Mouse (Mus musculus) heart, embryonic 13.5 days (tissue): ENCODE data around the gene Xpr1. TPM values are rescaled to one million over a fixed set of nuclear protein-coding genes. Genes with fewer than 3 reads are reported as not detected.

Experiments
- ATAC-seq: fragments of 200-750 bp; cut with Nextera tagmentation; 2 replicates; pipeline ENCODE4 v1.8.0; 2017; ENCODE audit warnings: moderate TSS enrichment; ENCODE audit not compliant: insufficient number of reproducible peaks, low FRiP score, low TSS enrichment; ENCODE audit errors: extremely low read depth
- H3K27ac ChIP-seq: fragments of 300-500 bp; sonication (generic); replicated peaks from 2 replicates; pipeline ENCODE4 v1.5.1; 2015; ENCODE audit warnings: moderate library complexity, mild to moderate bottlenecking, inconsistent platforms
- H3K27me3 ChIP-seq: fragments of 300-500 bp; sonication (generic); replicated peaks from 2 replicates; pipeline ENCODE4 v1.6.1; 2015; ENCODE audit warnings: mild to moderate bottlenecking, inconsistent platforms
- H3K36me3 ChIP-seq: fragments of 300-500 bp; sonication (generic); 2 replicates; pipeline ENCODE4 v1.6.1; 2015; ENCODE audit warnings: mild to moderate bottlenecking, inconsistent platforms
- H3K4me1 ChIP-seq: fragments of 300-500 bp; sonication (generic); 2 replicates; pipeline ENCODE4 v1.6.1; 2015; ENCODE audit warnings: inconsistent platforms
- H3K4me2 ChIP-seq: fragments of 300-500 bp; sonication (generic); 2 replicates; pipeline ENCODE4 v1.6.1; 2015; ENCODE audit warnings: inconsistent platforms, mild to moderate bottlenecking, moderate library complexity
- H3K4me3 ChIP-seq: fragments of 300-500 bp; sonication (generic); 2 replicates; pipeline ENCODE4 v1.5.1; 2015; ENCODE audit warnings: moderate library complexity, mild to moderate bottlenecking, inconsistent platforms
- H3K9ac ChIP-seq: fragments of 300-500 bp; sonication (generic); 2 replicates; pipeline ENCODE4 v1.6.1; 2015; ENCODE audit warnings: inconsistent platforms, mild to moderate bottlenecking, moderate library complexity
- H3K9me3 ChIP-seq: fragments of 300-500 bp; sonication (generic); 2 replicates; pipeline ENCODE4 v1.6.1; 2016; ENCODE audit warnings: inconsistent platforms
- WGBS: fragments of 180-500 bp; shearing (Covaris S2); methylation state at CpG from one replicate; pipeline ENCODE4 v1.1.7; 2015; ENCODE audit warnings: mixed read lengths; 5-methylcytosine and 5-hydroxymethylcytosine counted together
- polyA plus RNA-seq: library from polyadenylated mRNA; unstranded; fragments of >200 nt; fragmentation: Nextera tagmentation; extraction: Ambion mirVana; gene quantifications from 2 replicates; pipeline ENCODE4 v1.2.1, GENCODE M21; 2015

The Xpr1 gene
- polyA plus RNA-seq, 1 experiment from 2014 or later, result 9.5 TPM

DNA sequence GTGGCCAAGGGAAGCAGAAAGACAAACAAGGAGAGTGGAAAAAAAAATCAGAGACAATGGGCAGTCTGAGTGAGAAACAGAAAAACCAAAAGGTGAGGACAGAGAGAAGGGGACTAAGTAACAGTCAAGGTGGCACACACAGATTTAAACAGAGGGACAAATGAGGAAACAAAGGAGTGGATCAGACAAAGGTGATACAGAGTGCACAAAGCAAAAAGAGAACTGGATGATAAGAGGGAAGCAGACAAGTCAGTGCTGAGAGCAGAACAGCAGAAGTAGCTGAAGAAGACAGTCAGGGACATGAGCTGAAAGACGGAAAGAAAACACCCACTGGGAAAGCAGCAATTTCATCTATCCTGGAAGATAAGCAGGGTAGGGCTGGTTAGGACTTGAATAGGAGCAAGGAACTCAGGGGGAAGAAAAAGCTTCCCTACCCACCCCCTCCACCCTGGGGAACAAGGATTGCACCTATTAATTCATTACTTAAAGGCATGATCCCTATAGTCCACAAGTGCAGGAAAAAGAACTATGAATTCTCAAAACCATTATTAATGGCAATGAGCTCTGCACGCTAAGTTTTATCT lies 47.0 kb downstream of the Xpr1 start:
- H3K36me3 ChIP-seq, result no peaks in the 10 kb centered on the region
- H3K9me3 ChIP-seq, result no peaks in the 10 kb centered on the region
- H3K27me3 ChIP-seq, result no peaks in the 10 kb centered on the region
- no peak overlapping the region for H3K4me3 ChIP-seq
- H3K4me2 ChIP-seq, result no peak overlapping the region
- H3K4me1 ChIP-seq, result peaks cover 10% of the 10 kb centered on the region
- no peak overlapping the region for H3K27ac ChIP-seq
- 45% methylated on average over 2 of the region's 2 CpGs for WGBS
- ATAC-seq, result no peak
- H3K9ac ChIP-seq, result no peak overlapping the region

DNA sequence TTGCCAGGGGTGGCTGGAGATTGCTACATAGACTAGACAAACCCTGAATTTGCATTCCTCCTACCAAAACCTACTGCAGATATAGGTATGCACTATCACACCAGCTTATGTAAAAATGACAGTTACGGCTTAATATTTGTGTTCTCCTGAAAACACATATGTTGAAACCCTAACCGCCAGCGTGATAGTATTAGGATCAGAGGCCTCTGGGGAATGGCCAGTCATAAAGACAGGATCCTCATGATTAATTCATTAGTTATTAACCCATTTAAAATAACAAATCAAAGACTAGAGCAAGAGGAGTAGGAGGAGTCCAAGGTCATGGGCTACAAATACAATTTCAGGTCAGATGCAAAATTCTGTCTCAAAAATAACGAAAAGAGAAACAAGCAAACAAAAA lies 50.8 kb downstream of the Xpr1 start:
- H3K27me3 ChIP-seq, result no peaks in the 10 kb centered on the region
- H3K36me3 ChIP-seq, result no peaks in the 10 kb centered on the region
- no peak for ATAC-seq
- H3K4me1 ChIP-seq, result peaks cover 14% of the 10 kb centered on the region
- H3K4me2 ChIP-seq, result no peak overlapping the region
- 91% methylated on average over 4 of the region's 4 CpGs for WGBS
- H3K9me3 ChIP-seq, result no peaks in the 10 kb centered on the region
- H3K9ac ChIP-seq, result no peak overlapping the region
- H3K4me3 ChIP-seq, result no peak overlapping the region
- H3K27ac ChIP-seq, result no peak overlapping the region

DNA sequence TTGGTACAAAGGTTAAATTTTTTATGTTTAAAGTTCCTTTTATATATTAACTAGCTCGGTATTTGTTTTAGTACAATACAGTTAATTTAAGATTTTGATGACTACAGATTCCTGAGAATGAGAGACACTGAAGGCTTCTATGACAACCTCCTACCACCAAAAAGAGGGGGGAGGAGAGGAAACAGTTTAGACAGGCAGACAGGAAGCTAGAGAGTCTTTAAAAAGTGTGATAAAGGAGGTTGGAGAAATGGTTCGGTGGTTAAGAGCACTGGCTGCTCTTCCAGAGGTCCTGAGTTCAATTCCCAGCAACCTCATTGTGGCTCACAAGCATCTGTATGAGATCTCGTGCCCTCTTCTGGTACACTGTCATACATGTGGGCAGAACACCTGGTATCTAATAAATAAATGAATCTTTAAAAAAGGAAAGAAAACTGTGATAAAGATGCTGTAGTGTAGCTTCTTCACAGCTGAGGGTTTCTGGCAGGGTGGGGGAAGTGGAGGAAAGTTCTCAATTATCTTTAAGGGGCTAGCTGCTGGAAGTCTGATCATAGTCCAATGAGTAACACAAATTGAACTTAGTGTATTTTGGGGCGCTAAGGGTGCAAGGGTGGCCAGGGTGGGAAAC lies 55.6 kb downstream of the Xpr1 start:
- Histone ChIP-seq H3K9ac (no peak overlapping the region), H3K27me3 (no peaks in the 10 kb centered on the region), H3K27ac (no peak overlapping the region), H3K36me3 (no peaks in the 10 kb centered on the region), H3K4me1 (peaks cover 4% of the 10 kb centered on the region), H3K4me3 (no peak overlapping the region), H3K9me3 (no peaks in the 10 kb centered on the region), H3K4me2 (no peak overlapping the region)
- 68% methylated on average over 4 of the region's 4 CpGs for WGBS
- ATAC-seq, result no peak

DNA sequence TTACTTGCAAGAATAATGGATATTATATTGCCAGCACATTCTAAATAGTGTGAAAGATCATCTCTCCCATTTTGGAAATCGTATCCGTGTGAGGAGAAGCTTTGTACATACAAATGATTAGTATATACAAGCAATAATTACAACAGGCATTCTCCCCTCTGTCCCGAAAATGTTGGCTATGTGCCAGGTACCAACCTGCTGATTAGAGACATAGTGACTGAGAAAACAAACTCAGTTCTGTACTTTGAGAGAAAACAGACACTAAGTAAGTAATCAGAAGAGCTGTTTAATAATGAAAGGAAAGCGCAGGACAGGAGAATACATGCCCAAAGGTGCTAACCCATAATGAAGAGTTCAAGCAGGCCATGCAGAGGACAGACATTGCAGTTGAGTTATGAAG lies 64.1 kb downstream of the Xpr1 start:
- no peaks in the 10 kb centered on the region for H3K9me3 ChIP-seq
- no peak for ATAC-seq
- H3K4me2 ChIP-seq, result 0 out of 2 replicates have a peak overlapping the region, but pooled peaks have one; percentile 10
- no peak overlapping the region for H3K27ac ChIP-seq
- no peaks in the 10 kb centered on the region for H3K36me3 ChIP-seq
- no peak overlapping the region for H3K4me3 ChIP-seq
- H3K27me3 ChIP-seq, result no peaks in the 10 kb centered on the region
- H3K9ac ChIP-seq, result no peak overlapping the region
- 46% methylated on average over 4 of the region's 4 CpGs for WGBS
- H3K4me1 ChIP-seq, result peaks cover 26% of the 10 kb centered on the region

DNA sequence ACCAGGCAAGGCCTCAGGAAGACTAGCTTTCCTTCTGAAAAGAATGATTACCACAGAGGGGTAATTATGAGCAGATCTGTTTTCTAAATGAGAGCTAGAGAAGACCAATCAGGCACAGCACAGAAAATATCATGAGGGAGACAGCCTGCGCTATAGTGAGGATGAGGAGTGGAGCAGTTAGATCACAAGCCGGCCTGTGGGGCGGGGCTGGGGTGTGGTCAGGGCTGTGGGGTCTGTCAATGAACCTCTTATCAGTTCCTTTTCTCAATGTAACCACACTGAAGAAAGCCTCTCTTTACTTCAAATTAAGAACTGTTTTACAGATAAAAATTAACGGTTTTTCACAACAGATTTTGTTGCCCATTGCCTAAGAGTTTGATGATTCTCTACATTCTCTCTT lies 65.7 kb downstream of the Xpr1 start:
- H3K27me3 ChIP-seq, result no peaks in the 10 kb centered on the region
- no peak overlapping the region for H3K4me3 ChIP-seq
- ATAC-seq, result no peak
- H3K27ac ChIP-seq, result no peak overlapping the region
- no peaks in the 10 kb centered on the region for H3K9me3 ChIP-seq
- H3K4me1 ChIP-seq, result peaks cover 34% of the 10 kb centered on the region
- no peak overlapping the region for H3K4me2 ChIP-seq
- WGBS, result 61% methylated on average over 4 of the region's 4 CpGs
- no peaks in the 10 kb centered on the region for H3K36me3 ChIP-seq
- H3K9ac ChIP-seq, result no peak overlapping the region

DNA sequence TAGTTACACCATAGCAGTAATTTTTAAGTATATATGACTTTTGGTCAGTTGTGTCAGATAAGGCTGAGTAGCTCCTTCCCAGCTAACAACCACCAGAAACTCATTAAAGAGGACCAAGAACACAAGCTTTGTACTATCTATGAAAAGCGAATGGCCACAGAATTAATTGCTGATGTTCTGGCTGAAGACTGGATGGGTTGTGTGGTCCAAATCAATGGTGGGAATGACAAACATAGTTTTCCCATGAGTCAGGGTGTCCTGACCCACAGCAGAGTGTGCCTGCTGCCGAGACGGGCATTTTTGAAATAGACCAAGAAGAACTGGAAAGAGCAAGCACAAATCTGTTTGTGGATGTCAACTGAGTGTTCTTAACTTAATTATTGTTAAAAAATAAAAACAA lies 68.7 kb downstream of the Xpr1 start:
- Histone ChIP-seq H3K27ac (no peak overlapping the region), H3K4me2 (no peak overlapping the region), H3K4me1 (peaks cover 27% of the 10 kb centered on the region), H3K36me3 (peaks cover 9% of the 10 kb centered on the region), H3K27me3 (no peaks in the 10 kb centered on the region), H3K9ac (no peak overlapping the region), H3K4me3 (no peak overlapping the region), H3K9me3 (no peaks in the 10 kb centered on the region)
- WGBS, result 50% methylated on average over 3 of the region's 3 CpGs
- ATAC-seq, result no peak

DNA sequence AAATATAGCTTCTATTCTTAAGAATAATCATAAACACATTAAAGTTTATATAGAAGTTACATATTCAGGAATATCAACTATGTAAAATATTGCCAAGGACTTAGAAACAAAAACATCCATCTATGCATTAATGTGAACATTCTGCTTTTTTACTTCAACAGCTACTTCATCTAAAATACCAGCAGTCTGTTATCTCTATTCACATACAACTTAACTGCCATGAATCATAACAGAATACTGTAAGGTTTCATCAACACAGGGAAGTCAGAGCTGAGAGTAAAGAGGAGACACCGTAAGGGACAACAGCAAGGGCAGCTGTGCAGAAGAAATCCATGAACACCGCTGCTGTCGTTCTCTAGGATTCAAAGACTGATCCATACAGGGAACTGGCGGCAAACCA lies 69.9 kb downstream of the Xpr1 start:
- Histone ChIP-seq H3K4me1 (peaks cover 22% of the 10 kb centered on the region), H3K4me3 (no peak overlapping the region), H3K36me3 (peaks cover 9% of the 10 kb centered on the region), H3K4me2 (no peak overlapping the region), H3K27me3 (no peaks in the 10 kb centered on the region), H3K27ac (no peak overlapping the region), H3K9ac (no peak overlapping the region), H3K9me3 (no peaks in the 10 kb centered on the region)
- no peak for ATAC-seq
- 56% methylated on average over 4 of the region's 4 CpGs for WGBS

DNA sequence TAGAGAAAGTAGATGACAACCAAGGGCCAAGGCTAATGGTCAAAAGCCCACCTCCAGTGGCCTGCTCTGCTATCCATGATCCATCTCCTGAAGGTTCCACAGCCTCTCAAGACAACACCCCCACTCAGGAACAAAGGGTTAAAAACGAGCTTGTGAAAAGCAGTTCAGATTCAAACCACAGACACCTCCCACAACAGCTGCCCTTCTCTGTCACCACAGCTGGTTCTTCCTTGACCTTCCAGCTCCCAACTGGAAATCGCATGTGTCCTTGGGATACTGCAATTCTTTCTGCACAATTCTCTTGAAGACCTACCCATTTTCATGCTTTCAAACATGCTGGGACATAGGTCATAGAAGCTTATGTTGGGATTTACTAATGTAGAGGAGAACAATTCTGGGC lies 73.2 kb downstream of the Xpr1 start:
- no peak for ATAC-seq
- Histone ChIP-seq H3K4me3 (no peak overlapping the region), H3K9me3 (no peaks in the 10 kb centered on the region), H3K4me2 (no peak overlapping the region), H3K36me3 (peaks cover 9% of the 10 kb centered on the region), H3K27me3 (no peaks in the 10 kb centered on the region), H3K4me1 (peaks cover 16% of the 10 kb centered on the region), H3K9ac (no peak overlapping the region), H3K27ac (no peak overlapping the region)
- WGBS, result 73% methylated on average over 2 of the region's 2 CpGs

DNA sequence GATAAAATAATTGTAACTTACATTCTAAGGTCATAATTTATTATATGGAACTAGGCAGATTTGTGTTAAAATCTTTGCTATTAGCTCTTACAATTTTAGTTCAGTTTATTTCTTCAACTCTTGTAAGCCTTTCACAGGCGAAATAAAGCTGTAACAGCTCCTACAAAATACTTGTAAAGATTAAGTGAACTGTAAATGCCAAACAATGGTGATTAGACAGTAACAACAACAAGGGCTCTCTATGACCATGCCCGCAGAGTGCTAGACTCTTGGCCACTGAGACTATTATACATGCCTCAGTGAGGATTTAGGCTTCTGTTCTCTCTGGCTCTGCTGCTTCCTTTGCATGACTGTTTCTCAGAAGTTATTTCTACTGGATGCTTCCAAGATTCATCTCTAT lies 77.6 kb downstream of the Xpr1 start:
- no peak for ATAC-seq
- Histone ChIP-seq H3K4me3 (no peak overlapping the region), H3K27ac (no peak overlapping the region), H3K36me3 (peaks cover 14% of the 10 kb centered on the region), H3K27me3 (no peaks in the 10 kb centered on the region), H3K4me2 (no peak overlapping the region), H3K9ac (no peak overlapping the region), H3K4me1 (no peaks in the 10 kb centered on the region), H3K9me3 (no peaks in the 10 kb centered on the region)
- 72% methylated on average over 2 of the region's 2 CpGs for WGBS

DNA sequence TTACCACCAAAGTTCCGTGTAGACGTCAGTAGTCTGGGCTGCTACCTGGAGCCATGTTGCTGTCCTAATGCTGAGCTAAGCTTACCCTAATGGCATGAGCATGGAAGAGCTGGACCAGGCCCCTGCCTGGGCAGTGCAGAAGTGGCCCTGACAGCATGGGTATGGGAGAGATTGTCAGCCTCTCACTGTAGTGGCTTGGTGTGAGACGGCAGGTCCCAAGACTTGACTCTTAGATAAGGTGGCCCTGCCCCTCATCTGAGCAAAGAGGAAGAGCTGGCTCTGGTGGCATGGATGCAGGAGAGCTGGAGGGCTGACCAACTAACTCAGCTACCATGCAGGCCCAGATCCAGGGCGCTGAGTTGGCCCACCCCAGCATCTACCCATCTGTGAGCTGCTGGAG lies 79.9 kb downstream of the Xpr1 start:
- Histone ChIP-seq H3K27ac (no peak overlapping the region), H3K27me3 (no peaks in the 10 kb centered on the region), H3K4me1 (no peaks in the 10 kb centered on the region), H3K4me2 (no peak overlapping the region), H3K9me3 (no peaks in the 10 kb centered on the region), H3K4me3 (no peak overlapping the region), H3K9ac (no peak overlapping the region), H3K36me3 (peaks cover 4% of the 10 kb centered on the region; the same call in 1 of the 2 replicates)
- no peak for ATAC-seq
- WGBS, result 74% methylated on average over 4 of the region's 4 CpGs

DNA sequence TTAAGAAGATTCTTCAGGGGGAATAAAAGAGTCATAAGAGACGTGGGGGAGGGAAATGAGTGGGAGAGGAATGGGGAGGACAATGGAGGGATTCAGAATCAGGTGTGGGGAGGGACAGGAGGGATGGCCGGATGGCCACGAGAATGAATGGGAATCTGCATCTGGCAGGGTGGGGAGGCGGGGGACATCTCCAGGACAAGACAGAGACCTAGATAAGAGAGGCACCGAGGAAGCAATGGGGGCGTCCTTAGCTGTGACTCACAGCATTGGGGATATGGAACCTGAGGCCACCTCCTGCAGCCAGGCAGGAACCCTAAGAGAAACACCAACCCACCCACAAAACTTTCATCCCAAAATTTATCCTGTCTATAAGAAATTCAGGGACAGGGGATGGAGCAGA lies 81.3 kb downstream of the Xpr1 start:
- no peaks in the 10 kb centered on the region for H3K4me1 ChIP-seq

DNA sequence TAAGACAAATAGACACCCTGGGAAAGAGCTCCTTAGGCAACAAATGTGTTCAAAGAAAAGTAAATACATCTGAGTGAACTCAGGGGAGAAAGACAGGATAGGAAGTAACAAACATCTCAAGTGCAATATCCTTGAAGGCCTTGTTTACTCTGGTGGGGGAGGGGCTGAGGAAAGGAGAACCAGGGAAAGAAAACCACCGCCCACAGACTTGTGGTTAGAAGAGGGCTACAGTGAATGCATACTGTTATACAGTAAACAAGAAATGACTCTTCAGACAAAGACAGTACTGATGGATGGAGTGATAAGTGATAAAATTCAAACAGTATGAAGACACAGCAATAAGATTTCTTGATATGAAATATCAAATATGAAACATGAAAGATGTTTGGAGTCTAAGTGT lies 95.0 kb downstream of the Xpr1 start:
- peaks cover 13% of the 10 kb centered on the region; the same call in 1 of the 2 replicates for H3K36me3 ChIP-seq
- H3K4me1 ChIP-seq, result no peaks in the 10 kb centered on the region
- H3K27me3 ChIP-seq, result no peaks in the 10 kb centered on the region
- no peak overlapping the region for H3K4me2 ChIP-seq
- no peak overlapping the region for H3K4me3 ChIP-seq
- no peaks in the 10 kb centered on the region for H3K9me3 ChIP-seq
- no peak overlapping the region for H3K9ac ChIP-seq
- 52% methylated on average over 1 of the region's 1 CpGs for WGBS
- ATAC-seq, result no peak
- H3K27ac ChIP-seq, result no peak overlapping the region

More for the DNA sequence above, 81.3 kb downstream of the Xpr1 start:
- no peak overlapping the region for H3K4me3 ChIP-seq
- H3K9ac ChIP-seq, result no peak overlapping the region
- no peak overlapping the region for H3K27ac ChIP-seq
- peaks cover 11% of the 10 kb centered on the region for H3K36me3 ChIP-seq
- no peaks in the 10 kb centered on the region for H3K27me3 ChIP-seq
- H3K9me3 ChIP-seq, result no peaks in the 10 kb centered on the region
- ATAC-seq, result no peak
- no peak overlapping the region for H3K4me2 ChIP-seq
- WGBS, result 68% methylated on average over 6 of the region's 6 CpGs
